Mouse (Mus musculus) lung, postnatal 0 days (tissue): Measurements from ENCODE around the gene Tekt5.

Source experiments
- CTCF ChIP-seq: IDR thresholded peaks from 2 replicates; pipeline ENCODE4 v1.5.1; 2016; ENCODE audit warnings: antibody characterized with exemption, mild to moderate bottlenecking
- EP300 ChIP-seq: IDR thresholded peaks from 2 replicates; pipeline ENCODE4 v1.6.1; 2016; ENCODE audit warnings: antibody characterized with exemption, mild to moderate bottlenecking, control low read depth

- TF ChIP-seq CTCF (no peak), EP300 (no peak)
Measured at GRCm38 (mm10) chr16:10336454-10337421, 58.6 kb downstream of the Tekt5 start.
